ENCODE assay signal across 10 mouse cellular contexts in the genomic region with DNA sequence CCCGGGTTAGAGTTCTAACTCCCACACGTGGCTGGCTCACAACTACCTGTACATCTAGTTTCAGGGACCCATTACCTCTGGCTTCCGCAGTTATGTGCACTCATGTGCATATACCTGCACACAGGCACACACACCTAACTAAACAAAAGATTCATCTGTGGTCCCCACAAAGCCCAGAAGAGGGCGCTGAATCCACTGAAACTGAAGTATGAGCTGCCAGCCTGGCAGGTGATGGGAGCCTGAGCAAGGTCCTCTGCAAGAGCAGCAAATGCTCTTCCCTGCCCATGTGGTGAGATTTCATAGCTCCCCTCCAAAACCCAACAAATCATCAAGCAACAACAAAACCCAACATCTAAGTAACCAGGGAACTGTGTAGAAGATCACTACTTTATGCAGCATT.
DNase-seq lines count a peak whose midpoint lies in the region; ATAC-seq lines count a peak whose summit lies in the region.
"Had no signal": no experiment of that assay in that cellular context is flagged by ENCODE, and none has a peak within 500 bp of the region (broad histone marks: within the 10 kb centered on the region; RNA-seq: fewer than 3 reads in every experiment).

No protein-coding gene starts in this region.

- no peaks in the 10 kb centered on the region for H3K4me1 ChIP-seq in forebrain, embryonic 11.5 days (replicated peaks; ENCODE audit: control insufficient read depth, insufficient read depth, low read length)
- no peaks in the 10 kb centered on the region; the same call in 1 of the 2 replicates for H3K4me1 ChIP-seq in forebrain, embryonic 13.5 days
- H3K4me1 ChIP-seq: heart, embryonic 13.5 days had no signal

- peak; percentile 50 for DNase-seq in forebrain, embryonic 11.5 days (ENCODE audit: low spot score)
- peak; percentile 7 for DNase-seq in spleen, adult 12 weeks (ENCODE audit: low spot score)
- DNase-seq in spleen, postnatal 36 days (ENCODE audit: low spot score in 2 of 2): no peak
- DNase-seq in thymus, postnatal 4 days: peak; percentile 52
- no peak for DNase-seq in urinary bladder, postnatal 10 days (ENCODE audit: low spot score)
- DNase-seq in right cerebral cortex, postnatal 4 days: no peak

- no peaks in the 10 kb centered on the region for H3K9me3 ChIP-seq in forebrain, embryonic 11.5 days (ENCODE audit: control insufficient read depth, low read length)
- H3K9me3 ChIP-seq in forebrain, embryonic 13.5 days (replicated peaks): no peaks in the 10 kb centered on the region
- H3K9me3 ChIP-seq: heart, embryonic 13.5 days had no signal

- H3K27ac ChIP-seq in forebrain, embryonic 11.5 days (ENCODE audit: low read depth, low read length): no peak overlapping the region
- no peak overlapping the region for H3K27ac ChIP-seq in forebrain, embryonic 13.5 days
- H3K27ac ChIP-seq: heart, embryonic 13.5 days; macrophage had no signal

- no peak overlapping the region for H3K9ac ChIP-seq in forebrain, embryonic 11.5 days (ENCODE audit: low read length)
- H3K9ac ChIP-seq in forebrain, embryonic 13.5 days: no peak overlapping the region
- H3K9ac ChIP-seq: heart, embryonic 13.5 days had no signal

- H3K36me3 ChIP-seq in forebrain, embryonic 11.5 days (ENCODE audit: control insufficient read depth, insufficient read depth, low read length): no peaks in the 10 kb centered on the region
- peaks cover 13% of the 10 kb centered on the region; the same call in 1 of the 2 replicates for H3K36me3 ChIP-seq in forebrain, embryonic 13.5 days (ENCODE audit: poor library complexity, severe bottlenecking)

- H3K4me2 ChIP-seq in forebrain, embryonic 11.5 days (ENCODE audit: low read depth, low read length, severe bottlenecking): no peak overlapping the region
- H3K4me2 ChIP-seq in forebrain, embryonic 13.5 days: no peak overlapping the region
- H3K4me2 ChIP-seq: heart, embryonic 13.5 days had no signal

- H3K4me3 ChIP-seq in forebrain, embryonic 11.5 days (ENCODE audit: low read depth, low read length): no peak overlapping the region
- H3K4me3 ChIP-seq in forebrain, embryonic 13.5 days: no peak overlapping the region
- H3K4me3 ChIP-seq: heart, embryonic 13.5 days had no signal

- ATAC-seq in forebrain, embryonic 11.5 days (replicated peaks; ENCODE audit: low FRiP score): no peak
- no peak for ATAC-seq in forebrain, embryonic 13.5 days
- peak; percentile 68; the same call in 1 of the 2 replicates for ATAC-seq in erythroblast, adult 5-6 weeks (replicated peaks; ENCODE audit: low FRiP score, poor library complexity, severe bottlenecking)

- WGBS in forebrain, embryonic 11.5 days: 73% methylated on average over 4 of the region's 4 CpGs
- WGBS in forebrain, embryonic 13.5 days: 73% methylated on average over 4 of the region's 4 CpGs

- no peaks in the 10 kb centered on the region for H3K27me3 ChIP-seq in forebrain, embryonic 11.5 days (ENCODE audit: control insufficient read depth, insufficient read depth, low read length)
- H3K27me3 ChIP-seq in forebrain, embryonic 13.5 days: no peaks in the 10 kb centered on the region
- H3K27me3 ChIP-seq: heart, embryonic 13.5 days had no signal

Comparison
In these comparisons a context has a peak if more than half of its experiments do, and no peak if none do; other contexts are left out.
1. DNase-seq: peak in forebrain, embryonic 11.5 days (single experiment), spleen, adult 12 weeks (single experiment) and thymus, postnatal 4 days (single experiment); none in spleen, postnatal 36 days (0 of 2), urinary bladder, postnatal 10 days (single experiment) and right cerebral cortex, postnatal 4 days (single experiment).